Mouse (Mus musculus): ENCODE results near the gene Vps41. TPM values are rescaled to one million over a fixed set of nuclear protein-coding genes. Genes with fewer than 3 reads are reported as not detected.

The Vps41 gene
- polyA plus RNA-seq, 1 experiment from 2014 or later = 45.5 TPM

DNA sequence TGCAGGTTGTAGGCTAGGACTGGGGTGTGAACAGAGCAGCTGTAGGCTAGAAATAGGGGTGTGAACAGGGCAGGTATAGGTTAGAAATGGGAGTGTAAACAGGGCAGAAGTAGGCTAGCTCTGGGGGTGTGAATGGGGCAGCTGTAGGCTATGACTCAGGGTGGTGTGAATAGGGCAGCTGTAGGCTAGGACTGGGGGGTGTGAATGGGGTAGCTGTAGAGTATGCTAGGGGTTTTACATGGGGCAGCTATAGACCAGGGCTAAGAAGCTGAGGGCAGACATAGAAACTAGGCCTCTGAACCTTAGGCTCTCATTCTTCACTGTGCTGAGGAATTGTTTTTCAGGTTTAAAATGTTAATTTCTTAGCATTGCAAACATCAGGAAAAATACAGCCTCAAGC, 132.5 kb downstream of the Vps41 start:
- H3K4me1 ChIP-seq (replicated peaks; ENCODE audit: control insufficient read depth, insufficient read depth, low read length) = no peaks in the 10 kb centered on the region
- no peak overlapping the region for H3K4me3 ChIP-seq (ENCODE audit: low read depth, low read length)
- no peak overlapping the region for H3K9ac ChIP-seq (ENCODE audit: low read depth, low read length)
- H3K4me2 ChIP-seq (replicated peaks; ENCODE audit: low read depth) = no peak overlapping the region
- no peak for TF ChIP-seq CTCF (IDR thresholded peaks at IDR 0.05; ENCODE audit: low read depth)
- no peak overlapping the region for H3K27ac ChIP-seq (ENCODE audit: low read depth, low read length)
- no peaks in the 10 kb centered on the region for H3K9me3 ChIP-seq (ENCODE audit: control insufficient read depth)
- ATAC-seq = no peak
- H3K36me3 ChIP-seq (ENCODE audit: control insufficient read depth, insufficient read depth) = peaks cover 34% of the 10 kb centered on the region
- no peaks in the 10 kb centered on the region for H3K27me3 ChIP-seq (replicated peaks; ENCODE audit: control insufficient read depth, insufficient read depth, low read length)

- no peak overlapping the region for H3K27ac ChIP-seq (ENCODE audit: low read depth, low read length)
- no peaks in the 10 kb centered on the region for H3K4me1 ChIP-seq (replicated peaks; ENCODE audit: control insufficient read depth, insufficient read depth, low read length)
- H3K4me3 ChIP-seq (ENCODE audit: low read depth, low read length) = no peak overlapping the region
- WGBS = 64% methylated on average over 4 of the region's 4 CpGs
- H3K9ac ChIP-seq (ENCODE audit: low read depth, low read length) = no peak overlapping the region
- no peaks in the 10 kb centered on the region for H3K27me3 ChIP-seq (replicated peaks; ENCODE audit: control insufficient read depth, insufficient read depth, low read length)
- H3K4me2 ChIP-seq (replicated peaks; ENCODE audit: low read depth) = no peak overlapping the region
- no peak for TF ChIP-seq CTCF (IDR thresholded peaks at IDR 0.05; ENCODE audit: low read depth)
- no peaks in the 10 kb centered on the region for H3K9me3 ChIP-seq (ENCODE audit: control insufficient read depth)
- peaks cover 37% of the 10 kb centered on the region; the same call in 1 of the 2 replicates for H3K36me3 ChIP-seq (ENCODE audit: control insufficient read depth, insufficient read depth)
- no peak for ATAC-seq
These were observed 134.1 kb downstream of the Vps41 start for GRCm38 (mm10) chr13:18851182-18851581.

- Histone ChIP-seq H3K9me3 (ENCODE audit: control insufficient read depth) (no peaks in the 10 kb centered on the region), H3K27me3 (replicated peaks; ENCODE audit: control insufficient read depth, insufficient read depth, low read length) (no peaks in the 10 kb centered on the region), H3K4me2 (replicated peaks; ENCODE audit: low read depth) (no peak overlapping the region), H3K27ac (ENCODE audit: low read depth, low read length) (no peak overlapping the region), H3K9ac (ENCODE audit: low read depth, low read length) (no peak overlapping the region), H3K4me1 (replicated peaks; ENCODE audit: control insufficient read depth, insufficient read depth, low read length) (no peaks in the 10 kb centered on the region), H3K4me3 (ENCODE audit: low read depth, low read length) (no peak overlapping the region), H3K36me3 (ENCODE audit: control insufficient read depth, insufficient read depth) (peaks cover 23% of the 10 kb centered on the region; the same call in 1 of the 2 replicates)
- 46% methylated on average over 8 of the region's 8 CpGs for WGBS
- TF ChIP-seq CTCF (IDR thresholded peaks at IDR 0.05; ENCODE audit: low read depth) = no peak
- no peak for ATAC-seq
These were observed 135.6 kb downstream of the Vps41 start for GRCm38 (mm10) chr13:18852718-18853117.

DNA sequence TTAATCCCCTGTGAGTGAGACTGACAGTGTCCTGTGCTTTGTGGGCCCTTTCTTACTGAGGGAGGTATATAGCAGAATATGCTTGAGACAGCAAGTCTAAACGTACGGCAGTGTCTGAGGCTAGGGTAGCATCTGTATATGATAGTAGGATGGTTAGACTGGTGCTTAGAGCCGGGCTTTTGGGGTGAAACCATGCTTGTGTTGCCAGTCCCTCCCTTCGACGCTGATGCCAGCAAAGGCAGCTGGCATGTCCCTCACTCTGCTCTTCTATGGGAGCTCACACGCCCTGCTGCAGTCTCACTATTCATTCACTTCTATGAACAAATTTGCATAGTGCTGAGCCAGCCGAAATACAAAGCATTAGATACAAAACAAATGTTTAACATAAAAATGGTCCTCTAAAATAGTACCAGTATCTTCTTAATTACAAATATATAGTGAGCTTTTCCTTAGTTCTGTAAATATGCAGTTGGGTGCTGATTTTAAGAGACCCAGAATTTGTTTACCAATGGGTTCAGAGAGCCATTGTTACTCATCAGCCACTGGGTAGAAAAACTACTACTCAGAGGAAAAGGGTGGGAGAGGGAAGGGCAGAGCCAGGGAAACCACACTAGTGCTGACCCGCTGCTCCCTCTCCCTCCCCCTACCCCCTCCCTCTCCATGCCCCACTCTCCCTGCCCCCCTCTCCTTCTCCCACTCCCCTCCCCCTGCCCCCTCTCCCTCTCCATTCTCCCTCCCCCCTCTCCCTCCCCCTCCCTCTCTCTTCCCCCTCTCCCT, 139.1 kb downstream of the Vps41 start:
- H3K27ac ChIP-seq (ENCODE audit: low read depth, low read length) = no peak overlapping the region
- peaks cover 32% of the 10 kb centered on the region; the same call in 1 of the 2 replicates for H3K36me3 ChIP-seq (ENCODE audit: control insufficient read depth, insufficient read depth)
- ATAC-seq = no peak
- TF ChIP-seq CTCF (IDR thresholded peaks at IDR 0.05; ENCODE audit: low read depth) = no peak
- WGBS = 81% methylated on average over 8 of the region's 8 CpGs
- H3K9ac ChIP-seq (ENCODE audit: low read depth, low read length) = no peak overlapping the region
- no peaks in the 10 kb centered on the region for H3K9me3 ChIP-seq (ENCODE audit: control insufficient read depth)
- H3K4me3 ChIP-seq (ENCODE audit: low read depth, low read length) = no peak overlapping the region
- no peaks in the 10 kb centered on the region for H3K27me3 ChIP-seq (replicated peaks; ENCODE audit: control insufficient read depth, insufficient read depth, low read length)
- H3K4me1 ChIP-seq (replicated peaks; ENCODE audit: control insufficient read depth, insufficient read depth, low read length) = no peaks in the 10 kb centered on the region
- no peak overlapping the region for H3K4me2 ChIP-seq (replicated peaks; ENCODE audit: low read depth)

DNA sequence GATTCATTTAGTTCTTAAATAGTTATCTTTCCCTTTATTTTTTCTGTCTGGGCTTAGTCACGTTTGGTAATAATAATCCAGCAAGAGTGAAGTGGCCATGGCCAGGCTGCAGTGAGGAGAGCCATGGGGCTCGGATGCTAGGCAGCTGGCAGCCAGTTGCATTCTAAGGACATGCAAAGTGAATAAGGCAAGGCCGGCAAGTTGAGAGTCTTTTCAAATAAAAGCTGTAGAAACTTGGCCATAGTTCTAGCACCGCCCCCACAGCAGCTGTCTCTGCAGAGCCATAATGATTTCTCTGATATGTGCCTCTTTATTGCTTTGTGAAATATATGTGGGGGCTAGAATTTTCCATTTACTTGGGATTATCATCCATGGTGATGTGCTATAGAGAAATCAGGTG, 141.1 kb downstream of the Vps41 start:
- H3K36me3 ChIP-seq (ENCODE audit: control insufficient read depth, insufficient read depth) = peaks cover 47% of the 10 kb centered on the region
- TF ChIP-seq CTCF (IDR thresholded peaks at IDR 0.05; ENCODE audit: low read depth) = no peak
- H3K27ac ChIP-seq (ENCODE audit: low read depth, low read length) = no peak overlapping the region
- no peak overlapping the region for H3K4me2 ChIP-seq (replicated peaks; ENCODE audit: low read depth)
- no peaks in the 10 kb centered on the region for H3K4me1 ChIP-seq (replicated peaks; ENCODE audit: control insufficient read depth, insufficient read depth, low read length)
- H3K4me3 ChIP-seq (ENCODE audit: low read depth, low read length) = no peak overlapping the region
- 68% methylated on average over 4 of the region's 4 CpGs for WGBS
- H3K9me3 ChIP-seq (ENCODE audit: control insufficient read depth) = no peaks in the 10 kb centered on the region
- no peak for ATAC-seq
- H3K27me3 ChIP-seq (replicated peaks; ENCODE audit: control insufficient read depth, insufficient read depth, low read length) = no peaks in the 10 kb centered on the region
- no peak overlapping the region for H3K9ac ChIP-seq (ENCODE audit: low read depth, low read length)

DNA sequence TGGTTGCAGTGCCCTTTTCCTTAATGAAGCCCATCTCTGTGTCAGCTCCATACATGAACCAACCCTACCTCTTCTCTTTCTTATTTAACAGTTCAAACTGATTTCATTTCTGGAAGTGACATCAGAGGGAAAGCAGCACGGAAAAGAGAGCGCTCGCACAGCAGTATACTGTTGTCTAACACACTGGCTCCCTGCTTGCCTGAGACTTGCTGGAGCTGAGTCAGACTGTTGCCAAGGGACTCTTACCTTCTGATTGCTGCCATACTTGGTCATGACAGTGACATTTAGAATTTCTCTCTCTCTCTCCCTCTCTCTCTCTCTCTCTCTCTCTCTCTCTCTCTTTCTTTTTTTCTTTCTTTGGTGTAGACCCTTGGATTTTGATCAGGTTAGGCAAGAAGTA, 142.3 kb downstream of the Vps41 start:
- Histone ChIP-seq H3K9me3 (ENCODE audit: control insufficient read depth) (no peaks in the 10 kb centered on the region), H3K4me2 (replicated peaks; ENCODE audit: low read depth) (no peak overlapping the region), H3K27me3 (replicated peaks; ENCODE audit: control insufficient read depth, insufficient read depth, low read length) (no peaks in the 10 kb centered on the region), H3K4me1 (replicated peaks; ENCODE audit: control insufficient read depth, insufficient read depth, low read length) (no peaks in the 10 kb centered on the region), H3K4me3 (ENCODE audit: low read depth, low read length) (no peak overlapping the region), H3K9ac (ENCODE audit: low read depth, low read length) (no peak overlapping the region), H3K36me3 (ENCODE audit: control insufficient read depth, insufficient read depth) (peaks cover 51% of the 10 kb centered on the region), H3K27ac (ENCODE audit: low read depth, low read length) (no peak overlapping the region)
- TF ChIP-seq CTCF (IDR thresholded peaks at IDR 0.05; ENCODE audit: low read depth) = no peak
- no peak for ATAC-seq
- WGBS = 83% methylated on average over 3 of the region's 3 CpGs

All from intestine, postnatal 0 days (tissue).